Mouse (Mus musculus): ENCODE data around the gene Itga8.

Gene Itga8

GRCm38 (mm10) chr2:12182402-12182948, 119.2 kb downstream of the Itga8 start:
- TF ChIP-seq GATA4 (IDR thresholded peaks at IDR 0.05; ENCODE audit: insufficient replicate concordance, low read length): no peak

- no peak for TF ChIP-seq GATA4 (IDR thresholded peaks at IDR 0.05; ENCODE audit: insufficient replicate concordance, low read length)
Observed at GRCm38 (mm10) chr2:12180635-12181034, 121.1 kb downstream of the Itga8 start.

DNA sequence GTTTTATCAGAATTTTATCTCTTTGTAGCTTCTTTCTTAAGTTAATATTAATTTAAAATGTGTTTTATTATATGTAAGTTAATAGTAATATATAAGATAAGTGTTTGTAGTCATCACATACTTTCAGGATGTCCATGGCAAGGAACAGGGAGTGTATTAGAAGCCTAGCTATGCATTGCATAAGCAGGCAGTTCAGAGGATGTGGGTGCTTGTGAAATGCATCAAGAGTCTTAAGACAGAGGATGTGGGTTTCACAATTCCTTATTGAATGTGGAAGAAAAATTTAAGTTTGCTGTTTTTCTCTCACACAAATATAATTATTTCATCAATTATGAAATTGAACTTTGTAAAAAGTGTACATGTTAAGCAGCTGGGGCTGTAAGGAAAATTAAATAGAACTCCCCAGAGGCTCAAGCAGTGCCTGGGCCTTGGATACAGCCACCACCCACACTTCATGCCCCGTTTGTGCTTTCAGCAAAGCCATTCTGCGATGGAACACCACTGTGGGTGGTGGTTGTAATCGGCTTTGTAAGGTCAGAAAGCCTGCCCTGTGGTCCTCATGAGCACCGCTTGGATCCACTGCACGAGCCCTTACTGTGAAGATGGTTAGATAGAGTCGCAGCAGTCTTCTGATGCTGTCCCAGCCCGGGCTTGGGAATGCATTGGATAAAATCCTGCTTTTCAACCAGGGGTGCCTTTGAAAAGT, 126.8 kb downstream of the Itga8 start:
- no peak for TF ChIP-seq GATA4 (IDR thresholded peaks at IDR 0.05; ENCODE audit: insufficient replicate concordance, low read length)

GRCm38 (mm10) chr2:12170221-12170620, 131.5 kb downstream of the Itga8 start:
- no peak for TF ChIP-seq GATA4 (IDR thresholded peaks at IDR 0.05; ENCODE audit: insufficient replicate concordance, low read length)

DNA sequence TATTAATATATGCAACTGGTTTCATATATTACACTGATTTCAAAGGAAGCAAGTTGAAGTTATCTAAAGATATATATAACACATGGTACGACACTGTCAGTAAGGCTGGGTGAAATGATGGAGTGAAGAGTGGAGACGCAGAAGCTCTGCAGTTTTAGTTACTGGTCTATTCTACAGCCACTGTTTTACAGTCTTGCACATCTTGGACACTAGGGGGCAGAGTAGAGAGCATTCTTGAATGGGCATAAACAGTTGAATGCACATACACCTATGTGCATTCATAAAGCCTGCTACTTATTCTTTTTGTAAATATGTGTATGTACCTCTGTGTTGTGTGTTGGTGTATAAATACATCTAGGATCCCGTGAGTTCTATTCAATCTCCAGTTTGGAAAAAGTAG, 141.2 kb downstream of the Itga8 start:
- TF ChIP-seq GATA4 (IDR thresholded peaks at IDR 0.05; ENCODE audit: insufficient replicate concordance, low read length): no peak

GRCm38 (mm10) chr2:12157001-12157400, 144.7 kb downstream of the Itga8 start:
- TF ChIP-seq GATA4 (IDR thresholded peaks at IDR 0.05; ENCODE audit: insufficient replicate concordance, low read length): no peak

GRCm38 (mm10) chr2:12156401-12156800, 145.3 kb downstream of the Itga8 start:
- no peak for TF ChIP-seq GATA4 (IDR thresholded peaks at IDR 0.05; ENCODE audit: insufficient replicate concordance, low read length)

- no peak for TF ChIP-seq GATA4 (IDR thresholded peaks at IDR 0.05; ENCODE audit: insufficient replicate concordance, low read length)
Observed at GRCm38 (mm10) chr2:12154676-12155075, 147.0 kb downstream of the Itga8 start.

GRCm38 (mm10) chr2:12153551-12153950, 148.2 kb downstream of the Itga8 start:
- TF ChIP-seq GATA4 (IDR thresholded peaks at IDR 0.05; ENCODE audit: insufficient replicate concordance, low read length): no peak

DNA sequence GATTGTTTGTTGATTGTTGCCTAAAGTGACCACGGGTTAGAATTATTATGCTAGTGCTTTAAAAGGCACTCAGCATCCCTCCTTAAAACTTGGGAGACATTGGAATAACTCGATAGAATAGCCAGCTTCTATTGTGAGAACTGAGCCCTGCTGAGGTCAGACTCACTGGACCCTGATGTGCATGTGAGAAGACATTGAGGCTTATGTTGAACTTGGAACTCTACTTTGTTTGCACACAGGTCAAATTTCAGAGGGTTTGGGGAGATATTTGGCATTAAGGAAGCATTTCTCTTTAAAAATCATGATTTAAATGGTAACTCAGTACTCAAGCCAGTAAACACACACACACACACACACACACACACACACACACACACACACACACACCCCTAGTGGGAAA, 153.8 kb downstream of the Itga8 start:
- TF ChIP-seq GATA4 (IDR thresholded peaks at IDR 0.05; ENCODE audit: insufficient replicate concordance, low read length): no peak

GRCm38 (mm10) chr2:12146612-12147011, 155.1 kb downstream of the Itga8 start:
- no peak for TF ChIP-seq GATA4 (IDR thresholded peaks at IDR 0.05; ENCODE audit: insufficient replicate concordance, low read length)

DNA sequence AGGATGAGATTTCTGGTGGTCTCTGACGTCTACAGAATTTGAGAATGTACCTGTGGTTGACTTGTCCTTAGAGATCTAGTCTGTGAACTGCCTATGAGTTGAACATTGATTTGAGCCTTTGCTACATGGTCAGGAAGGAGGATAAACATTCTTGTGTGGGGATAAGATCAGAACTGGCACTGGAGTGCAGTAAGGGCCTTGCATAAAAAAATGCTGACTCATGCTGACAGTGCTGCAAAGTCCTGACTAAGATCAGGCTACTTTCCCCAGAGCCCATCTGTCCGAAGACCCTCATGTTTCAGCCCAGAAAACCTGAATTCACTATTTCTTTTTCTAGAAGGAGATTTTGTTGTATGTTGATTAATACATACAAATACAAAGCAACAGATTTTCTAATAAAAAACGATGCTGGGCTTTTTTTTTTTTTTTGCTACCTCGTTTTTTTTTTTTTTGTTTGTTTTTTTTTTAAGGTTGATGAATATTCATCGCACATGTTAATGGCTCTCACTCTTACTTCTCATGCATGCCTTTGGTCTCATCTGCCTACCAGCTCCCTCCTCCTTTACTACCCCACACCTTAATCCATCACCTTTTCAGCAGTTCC, 162.9 kb downstream of the Itga8 start:
- TF ChIP-seq GATA4 (IDR thresholded peaks at IDR 0.05; ENCODE audit: insufficient replicate concordance, low read length): no peak

DNA sequence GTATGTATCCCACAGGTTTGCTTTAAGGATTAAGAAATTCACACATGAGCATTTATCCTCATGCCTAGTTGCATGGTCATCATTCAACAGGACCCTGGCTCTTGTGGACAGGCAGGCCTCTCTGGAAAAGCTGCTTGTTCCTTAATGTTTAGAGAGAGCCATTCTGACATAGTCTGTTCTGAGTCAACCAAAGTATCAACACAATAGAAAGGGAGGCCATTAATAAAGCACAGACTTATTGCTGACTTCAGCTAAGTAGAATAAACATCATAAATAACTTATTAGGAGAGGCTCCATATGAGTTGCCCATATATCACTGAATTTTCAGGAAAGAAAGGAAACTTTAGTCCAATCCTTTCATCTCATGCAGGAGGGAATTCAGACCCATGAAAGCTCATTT, 175.1 kb downstream of the Itga8 start:
- no peak for TF ChIP-seq GATA4 (IDR thresholded peaks at IDR 0.05; ENCODE audit: insufficient replicate concordance, low read length)

DNA sequence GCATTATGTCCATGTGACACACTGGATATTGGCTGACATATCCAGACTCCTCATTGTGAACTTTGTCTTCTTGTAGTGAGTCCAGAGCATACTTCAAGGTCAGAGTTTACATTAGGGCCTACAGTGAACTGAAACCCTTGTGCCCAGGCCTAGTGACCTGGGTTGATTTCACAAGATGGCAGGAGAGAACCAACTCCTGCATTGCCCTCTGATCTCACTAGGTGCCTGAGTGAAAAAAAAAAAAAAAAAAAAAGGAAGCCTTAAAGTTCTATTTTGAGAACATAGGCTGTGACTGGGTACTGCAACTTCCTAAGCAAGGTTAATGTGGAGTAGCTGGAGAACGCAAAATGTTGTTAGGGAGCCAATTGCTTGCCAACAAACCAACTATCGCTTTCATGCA, 186.2 kb downstream of the Itga8 start:
- TF ChIP-seq GATA4 (IDR thresholded peaks at IDR 0.05; ENCODE audit: insufficient replicate concordance, low read length): no peak

DNA sequence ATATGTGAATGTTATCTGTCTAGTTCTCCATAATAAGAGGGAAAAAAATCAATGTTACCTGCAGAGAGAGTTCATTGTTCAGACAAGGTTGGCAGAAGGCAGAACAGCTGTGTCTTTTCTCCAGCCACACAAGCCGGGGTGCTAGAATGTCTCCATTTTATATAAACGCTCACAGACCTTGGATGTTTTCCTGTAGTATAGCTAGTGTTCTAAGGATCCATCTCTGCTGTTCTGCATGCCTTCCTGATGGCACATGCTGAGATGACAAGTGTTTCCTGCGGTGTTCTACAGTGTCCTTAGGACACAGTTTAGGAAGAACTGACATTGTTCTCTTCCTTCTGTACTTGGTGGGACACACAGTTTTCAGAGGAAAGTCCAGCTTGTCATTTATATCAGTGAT, 192.4 kb downstream of the Itga8 start:
- no peak for TF ChIP-seq GATA4 (IDR thresholded peaks at IDR 0.05; ENCODE audit: insufficient replicate concordance, low read length)

- no peak for TF ChIP-seq GATA4 (IDR thresholded peaks at IDR 0.05; ENCODE audit: insufficient replicate concordance, low read length)
Observed at GRCm38 (mm10) chr2:12108306-12108705, 193.4 kb downstream of the Itga8 start.

GRCm38 (mm10) chr2:12107265-12107664, 194.5 kb downstream of the Itga8 start:
- TF ChIP-seq GATA4 (IDR thresholded peaks at IDR 0.05; ENCODE audit: insufficient replicate concordance, low read length): no peak
